In the genomic region with DNA sequence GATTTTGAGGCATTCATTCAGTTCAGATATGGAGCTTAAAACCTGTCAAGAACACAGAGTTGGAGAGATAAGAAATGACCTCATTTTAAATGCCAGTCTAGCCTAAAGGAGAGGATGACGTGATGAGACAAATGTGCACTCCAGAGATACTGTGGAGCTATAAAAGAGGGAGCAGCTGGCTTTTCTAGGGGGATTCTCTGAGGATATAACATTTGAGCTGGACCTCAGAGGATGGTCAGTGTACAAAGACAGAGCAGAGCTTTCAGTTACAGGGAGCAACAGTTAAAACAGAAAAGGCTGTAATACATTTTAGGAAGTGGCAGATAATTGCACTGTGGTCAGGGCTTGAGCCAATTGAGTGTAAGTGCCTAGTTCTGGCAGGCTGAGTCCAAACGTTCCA, we compare ENCODE assay signal across 12 mouse cellular contexts. TPM values are rescaled to one million over a fixed set of nuclear protein-coding genes. Genes with fewer than 3 reads are reported as not detected.
DNase-seq lines count a peak whose midpoint lies in the region; ATAC-seq and TF ChIP-seq lines count a peak whose summit lies in the region.
"Had no signal": no experiment of that assay in that cellular context is flagged by ENCODE, and none has a peak within 500 bp of the region (broad histone marks: within the 10 kb centered on the region; RNA-seq: fewer than 3 reads in every experiment).

No protein-coding gene starts in this region.

- peak; percentile 63 for ATAC-seq in heart, embryonic 12.5 days (ENCODE audit: insufficient number of reproducible peaks, low FRiP score)
- ATAC-seq: CD4-positive, CD25-positive, alpha-beta regulatory T cell, adult 4 months had no signal

- WGBS in heart, embryonic 12.5 days, result under 1% methylated on average over 2 of the region's 2 CpGs

- H3K9ac ChIP-seq in heart, embryonic 12.5 days, result no peak overlapping the region
- H3K9ac ChIP-seq: midbrain, embryonic 12.5 days had no signal

- H3K27ac ChIP-seq in heart, embryonic 12.5 days (ENCODE audit: poor library complexity, severe bottlenecking), result peak overlapping the region; percentile 94
- H3K27ac ChIP-seq: midbrain, embryonic 12.5 days had no signal

- H3K4me2 ChIP-seq in heart, embryonic 12.5 days, result peak overlapping the region; percentile 36
- H3K4me2 ChIP-seq: midbrain, embryonic 12.5 days had no signal

- no peak overlapping the region for H3K4me3 ChIP-seq in C2C12 (ENCODE audit: insufficient read depth, poor library complexity, severe bottlenecking)
- H3K4me3 ChIP-seq in heart, embryonic 12.5 days, result no peak overlapping the region
- H3K4me3 ChIP-seq: midbrain, embryonic 12.5 days had no signal

- no peaks in the 10 kb centered on the region for H3K27me3 ChIP-seq in C2C12 (ENCODE audit: control insufficient read depth, insufficient read depth, insufficient read length)
- no peaks in the 10 kb centered on the region for H3K27me3 ChIP-seq in heart, embryonic 12.5 days (replicated peaks)
- H3K27me3 ChIP-seq: midbrain, embryonic 12.5 days had no signal

- H3ac ChIP-seq in C2C12 (ENCODE audit: control insufficient read depth, insufficient read length, low read depth), result no peak overlapping the region

- peaks cover 32% of the 10 kb centered on the region for H3K4me1 ChIP-seq in heart, embryonic 12.5 days (replicated peaks)

- H3K79me2 ChIP-seq in C2C12 (ENCODE audit: control insufficient read depth, insufficient read depth), result peaks cover 95% of the 10 kb centered on the region

- H3K9me3 ChIP-seq in heart, embryonic 12.5 days (replicated peaks), result no peaks in the 10 kb centered on the region
- H3K9me3 ChIP-seq: midbrain, embryonic 12.5 days had no signal

- H3K79me3 ChIP-seq in C2C12 (ENCODE audit: low read depth), result peaks cover 89% of the 10 kb centered on the region

- TF ChIP-seq CTCF in C2C12 (IDR thresholded peaks at IDR 0.05; ENCODE audit: control insufficient read depth, insufficient read depth, insufficient read length), result no peak

- DNase-seq in gastrocnemius, adult 18-20 months (ENCODE audit: low spot score), result peak; percentile 23
- no peak for DNase-seq in gastrocnemius, adult 8-10 months (ENCODE audit: low spot score in 2 of 2)
- DNase-seq in lung, postnatal 25 days (ENCODE audit: low spot score), result peak; percentile 32
- no peak for DNase-seq in spleen, postnatal 36 days (ENCODE audit: low spot score in 2 of 2)
- no peak for DNase-seq in layer of hippocampus, adult 18-20 months (ENCODE audit: low spot score in 2 of 2)
- DNase-seq in kidney, adult 18-20 months, result no peak
- DNase-seq: cerebellum, adult 11 months; kidney, adult 9 months had no signal

- H3K36me3 ChIP-seq in C2C12 (ENCODE audit: control insufficient read depth, insufficient read depth), result no peaks in the 10 kb centered on the region
- H3K36me3 ChIP-seq in heart, embryonic 12.5 days, result 0 out of 2 replicates have a peak, but pooled peaks cover 3% of the 10 kb centered on the region
- H3K36me3 ChIP-seq: midbrain, embryonic 12.5 days had no signal

TF ChIP-seq in C2C12, 6 proteins besides CTCF, POLR2A, EP300 and RAD21:
- TF ChIP-seq MYOD1 (IDR thresholded peaks at IDR 0.05; ENCODE audit: control insufficient read depth, insufficient read length, low read depth) (peak; percentile 49), MYOG (IDR thresholded peaks at IDR 0.05; ENCODE audit: control insufficient read depth, extremely low read depth, insufficient read length) (no peak), MAX (IDR thresholded peaks at IDR 0.05) (no peak)

RNA-seq across cellular contexts. Expression of a gene that starts 12.5 kb away (rescaled TPM):
- total RNA-seq in gastrocnemius, adult 18-20 months (2021), result 100 to 1,000 TPM; 225 to 256 TPM
- total RNA-seq in gastrocnemius, adult 8-10 months (2022), result 100 to 1,000 TPM; 231 to 268 (median 245) TPM
- polyA plus RNA-seq in C2C12 (2012; fragmentation: generic; extraction: Trizol), result 24.7 TPM
- polyA plus RNA-seq in heart, embryonic 12.5 days (2016; fragmentation: Nextera tagmentation; extraction: Ambion mirVana), result 92.6 and 93.3 TPM in 2 replicates
- 10 to 100 TPM; 66.1 to 69.3 TPM for total RNA-seq in layer of hippocampus, adult 18-20 months (2021)

Comparison
In these comparisons a context has a peak if more than half of its experiments do, and no peak if none do; other contexts are left out.
1. DNase-seq: peak in gastrocnemius, adult 18-20 months (single experiment) and lung, postnatal 25 days (single experiment); none in gastrocnemius, adult 8-10 months (0 of 2), spleen, postnatal 36 days (0 of 2), layer of hippocampus, adult 18-20 months (0 of 2) and kidney, adult 18-20 months (single experiment).